Mouse (Mus musculus): ENCODE measurements around the gene Gm26566. TPM values are rescaled to one million over a fixed set of nuclear protein-coding genes. Genes with fewer than 3 reads are reported as not detected.

Gene Gm26566
- 0.23 and 0.35 TPM in 2 replicates for polyA plus RNA-seq (2012; rRNA removed; ENCODE audit: low replicate concordance)

DNA sequence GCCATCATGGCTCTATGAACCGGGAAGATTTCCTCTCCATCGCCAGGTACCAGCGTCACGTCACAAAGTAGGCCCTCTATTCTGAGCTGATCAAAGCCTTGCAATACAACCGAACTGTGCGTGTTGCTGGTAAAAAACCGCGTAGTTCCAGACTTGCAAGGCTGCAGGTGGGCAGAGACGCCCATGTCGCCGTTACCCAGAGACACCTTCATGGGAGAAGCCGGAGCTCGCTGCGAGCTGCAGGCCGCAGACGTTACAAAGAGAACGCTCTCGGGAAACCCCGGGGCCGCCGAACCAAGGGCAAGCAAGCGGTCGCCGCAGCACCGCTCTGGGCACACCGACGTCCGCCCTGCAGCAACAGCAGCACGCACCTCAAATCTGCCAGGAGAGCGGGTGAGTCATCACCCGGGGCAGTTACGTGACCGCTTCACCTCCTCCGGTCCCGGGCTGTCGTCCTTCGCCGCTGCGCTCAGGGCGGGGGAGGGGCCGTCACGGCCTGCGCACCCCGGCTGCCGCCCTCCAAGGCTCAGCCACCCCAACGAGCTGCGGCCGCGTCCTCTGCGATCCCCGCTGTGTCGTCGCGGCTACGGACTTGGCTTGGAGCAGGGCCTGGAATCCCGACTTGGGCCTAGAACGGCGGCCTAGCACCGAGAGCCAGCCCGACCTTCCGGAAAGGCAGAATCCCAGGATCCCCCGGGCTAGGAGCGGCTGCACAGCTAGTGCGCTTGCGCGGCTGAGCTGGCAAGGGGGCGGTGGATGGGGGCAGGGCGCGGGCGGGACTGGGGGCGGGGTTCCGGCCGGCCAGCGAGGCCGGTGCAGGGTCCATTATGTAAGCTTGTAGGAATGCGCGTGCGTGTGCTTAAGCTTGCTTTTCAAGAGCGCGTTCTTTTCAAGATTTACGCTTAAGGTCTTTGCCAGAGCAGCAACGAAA, at the start of gene Gm26566, which contains the start of gene Klhl9:
Gm26566 (plus strand) TSS at position 15 of the 931 bp plus-strand sequence.
Klhl9 (minus strand) TSS at position 675 of the 931 bp plus-strand sequence.

DNA sequence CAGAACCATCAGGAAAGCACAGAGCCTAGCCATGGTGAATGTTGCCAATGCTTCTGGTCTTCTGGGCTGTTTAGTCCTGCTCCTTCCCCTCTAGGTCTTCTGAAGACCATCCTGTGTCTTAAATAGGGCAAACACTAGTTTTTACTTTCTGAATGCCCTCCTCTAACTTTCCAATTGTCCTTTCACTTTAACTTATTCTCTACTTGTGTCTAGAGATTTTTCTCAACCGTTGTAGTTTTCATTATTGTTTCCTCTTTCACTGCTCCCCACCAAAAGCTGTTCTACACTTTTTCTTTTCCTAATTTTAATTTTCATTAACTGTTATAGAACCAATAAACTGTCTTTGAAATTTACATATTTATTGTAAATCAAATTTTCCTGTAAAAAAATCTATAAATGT, 44.8 kb upstream of the Gm26566 start, which contains the start of gene Ifna16:
Ifna16 (minus strand) TSS at position 101 of the 400 bp plus-strand sequence.

DNA sequence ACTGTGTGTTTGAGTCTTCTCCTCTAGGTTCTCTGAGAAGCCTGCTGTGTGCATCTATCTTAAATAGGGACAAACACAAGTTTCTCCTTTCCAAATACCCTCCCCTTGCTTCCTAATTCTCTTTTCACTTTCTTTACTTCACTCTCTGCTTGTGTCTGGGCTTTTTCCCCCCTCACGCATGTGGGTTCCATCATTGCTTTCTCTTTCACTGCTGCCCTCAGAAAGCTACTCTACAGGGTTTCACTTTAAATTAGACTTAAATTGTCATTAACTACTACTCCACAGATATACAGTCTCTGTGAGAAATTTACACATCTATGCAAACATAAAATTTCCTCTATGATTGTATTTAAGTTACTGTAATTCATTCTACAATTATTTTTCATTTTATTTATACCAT, 37.8 kb upstream of the Gm26566 start, which contains the start of gene Ifna2:
Ifna2 (minus strand) TSS at position 101 of the 400 bp plus-strand sequence.

DNA sequence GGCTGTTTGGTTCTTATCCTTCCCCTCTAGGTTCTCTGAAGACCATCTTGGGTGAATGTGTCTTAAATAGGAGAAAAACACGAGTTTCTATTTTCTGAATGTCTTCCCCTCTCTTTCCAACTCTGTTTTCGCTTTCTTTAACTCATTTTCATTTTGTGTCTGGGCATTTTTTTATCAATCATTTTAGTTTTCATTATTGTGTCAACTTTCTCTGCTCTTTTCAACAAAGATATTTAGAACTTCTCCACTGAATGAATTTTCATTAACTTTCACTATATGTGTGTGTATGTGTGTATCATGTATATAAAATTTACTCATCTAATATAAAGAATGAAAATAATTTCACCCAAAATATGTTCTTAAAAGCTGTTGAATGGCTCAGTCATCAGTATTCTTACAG, 30.3 kb upstream of the Gm26566 start, which contains the start of gene Ifnab:
Ifnab (minus strand) TSS at position 101 of the 400 bp plus-strand sequence.

DNA sequence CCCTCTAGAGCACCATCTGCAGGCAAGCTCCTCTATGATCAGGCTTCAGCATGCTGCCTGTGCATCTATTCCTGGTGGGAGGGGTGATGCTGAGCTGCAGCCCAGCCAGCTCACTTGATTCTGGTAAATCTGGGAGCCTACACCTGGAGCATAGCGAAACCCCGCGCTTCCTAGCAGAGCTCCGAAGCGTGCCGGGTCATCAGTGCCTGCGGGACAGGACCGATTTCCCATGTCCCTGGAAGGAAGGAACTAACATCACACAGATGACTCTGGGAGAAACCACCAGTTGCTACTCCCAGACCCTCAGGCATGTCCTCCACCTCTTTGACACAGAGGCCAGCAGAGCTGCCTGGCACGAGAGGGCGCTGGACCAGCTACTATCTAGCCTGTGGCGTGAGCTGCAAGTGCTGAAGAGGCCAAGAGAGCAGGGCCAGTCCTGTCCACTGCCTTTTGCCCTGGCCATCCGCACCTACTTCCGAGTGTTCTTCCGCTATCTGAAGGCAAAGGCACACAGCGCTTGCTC, 33.3 kb downstream of the Gm26566 start, which contains the start of gene Gm13271:
Gm13271 (plus strand) TSS at position 51 of the 523 bp plus-strand sequence.

DNA sequence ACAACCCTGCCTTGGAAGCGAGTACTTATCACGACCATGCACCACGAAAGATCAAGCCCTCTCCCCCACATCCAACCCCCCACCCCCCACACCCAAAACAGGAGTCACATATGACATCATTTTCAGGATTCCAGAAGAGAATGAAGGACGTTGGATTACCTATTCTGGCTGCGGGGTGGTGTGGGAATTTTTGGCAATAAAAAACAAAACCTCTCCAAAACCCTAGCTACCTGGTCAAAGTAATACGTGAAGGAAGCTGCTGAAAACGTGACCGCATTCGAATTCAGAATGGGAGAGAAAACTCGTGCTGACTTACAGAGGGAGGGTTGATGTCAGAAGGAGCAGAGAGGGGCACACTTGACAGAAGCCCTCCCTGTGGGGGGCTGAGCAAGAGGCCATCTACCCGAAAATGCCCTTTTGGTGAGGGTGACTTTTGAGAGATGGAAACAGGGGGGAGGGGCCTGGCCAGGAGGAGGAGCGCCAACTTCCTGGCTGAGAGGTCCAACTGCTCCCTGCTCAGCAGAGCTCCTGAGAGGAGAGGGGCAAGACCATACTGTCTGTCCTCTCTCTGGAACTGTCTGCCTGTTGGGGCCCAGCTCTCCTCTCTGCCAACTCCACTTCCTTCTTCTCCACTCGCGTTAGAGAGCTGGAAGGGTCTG, 38.1 kb downstream of the Gm26566 start, which contains the start of gene Gm13283:
Gm13283 (plus strand) TSS at position 510 of the 659 bp plus-strand sequence.

Other genes with a start within 250 kb of the Gm26566 start
- gene Ifnb1, start 199.0 kb upstream of the Gm26566 start, polyA plus RNA-seq (2012; rRNA removed; ENCODE audit: low replicate concordance) = not detected in 2 replicates
- not detected in 2 replicates for gene Ifna15, start 163.6 kb upstream of the Gm26566 start, polyA plus RNA-seq (2012; rRNA removed; ENCODE audit: low replicate concordance)
- gene Ifna14, start 150.0 kb upstream of the Gm26566 start, polyA plus RNA-seq (2012; rRNA removed; ENCODE audit: low replicate concordance) = not detected in 2 replicates
- gene Ifna9, start 129.4 kb upstream of the Gm26566 start, polyA plus RNA-seq (2012; rRNA removed; ENCODE audit: low replicate concordance) = not detected in 2 replicates
- gene Ifna12, start 118.4 kb upstream of the Gm26566 start, polyA plus RNA-seq (2012; rRNA removed; ENCODE audit: low replicate concordance) = not detected in 2 replicates
- not detected in 2 replicates for gene C87499, start 87.4 kb upstream of the Gm26566 start, polyA plus RNA-seq (2012; rRNA removed; ENCODE audit: low replicate concordance)
- gene Ifna13, start 77.3 kb upstream of the Gm26566 start, polyA plus RNA-seq (2012; rRNA removed; ENCODE audit: low replicate concordance) = not detected in 2 replicates
- gene Ifna16, start 44.9 kb upstream of the Gm26566 start, polyA plus RNA-seq (2012; rRNA removed; ENCODE audit: low replicate concordance) = not detected in 2 replicates
- not detected in 2 replicates for gene Ifna2, start 37.9 kb upstream of the Gm26566 start, polyA plus RNA-seq (2012; rRNA removed; ENCODE audit: low replicate concordance)
- gene Ifnab, start 30.4 kb upstream of the Gm26566 start, polyA plus RNA-seq (2012; rRNA removed; ENCODE audit: low replicate concordance) = not detected in 2 replicates
- gene Klhl9, start 660 bp downstream of the Gm26566 start, polyA plus RNA-seq (2012; rRNA removed; ENCODE audit: low replicate concordance) = 16.0 and 29.7 TPM in 2 replicates
- not detected in 2 replicates for gene Gm13271, start 33.1 kb downstream of the Gm26566 start, polyA plus RNA-seq (2012; rRNA removed; ENCODE audit: low replicate concordance)
- not detected in 2 replicates for gene Gm13283, start 38.3 kb downstream of the Gm26566 start, polyA plus RNA-seq (2012; rRNA removed; ENCODE audit: low replicate concordance)
- not detected in 2 replicates for gene Gm13290, start 52.0 kb downstream of the Gm26566 start, polyA plus RNA-seq (2012; rRNA removed; ENCODE audit: low replicate concordance)
- not detected in 2 replicates for gene Gm13289, start 55.1 kb downstream of the Gm26566 start, polyA plus RNA-seq (2012; rRNA removed; ENCODE audit: low replicate concordance)
- not detected in 2 replicates for gene Gm13272, start 58.0 kb downstream of the Gm26566 start, polyA plus RNA-seq (2012; rRNA removed; ENCODE audit: low replicate concordance)
- 0.08 TPM in 1 of 2 replicates, not detected in the other for gene Ifnz, start 60.3 kb downstream of the Gm26566 start, polyA plus RNA-seq (2012; rRNA removed; ENCODE audit: low replicate concordance)
- not detected in 2 replicates for gene Gm13276, start 63.9 kb downstream of the Gm26566 start, polyA plus RNA-seq (2012; rRNA removed; ENCODE audit: low replicate concordance)
- not detected in 2 replicates for gene Gm13277, start 66.8 kb downstream of the Gm26566 start, polyA plus RNA-seq (2012; rRNA removed; ENCODE audit: low replicate concordance)
- gene Gm13278, start 69.7 kb downstream of the Gm26566 start, polyA plus RNA-seq (2012; rRNA removed; ENCODE audit: low replicate concordance) = not detected in 2 replicates
- not detected in 2 replicates for gene Gm13275, start 72.7 kb downstream of the Gm26566 start, polyA plus RNA-seq (2012; rRNA removed; ENCODE audit: low replicate concordance)
- not detected in 2 replicates for gene Gm13279, start 75.6 kb downstream of the Gm26566 start, polyA plus RNA-seq (2012; rRNA removed; ENCODE audit: low replicate concordance)
- gene Gm13285, start 77.9 kb downstream of the Gm26566 start, polyA plus RNA-seq (2012; rRNA removed; ENCODE audit: low replicate concordance) = not detected in 2 replicates
- not detected in 2 replicates for gene Gm13287, start 81.4 kb downstream of the Gm26566 start, polyA plus RNA-seq (2012; rRNA removed; ENCODE audit: low replicate concordance)
- not detected in 2 replicates for gene Gm13288, start 83.7 kb downstream of the Gm26566 start, polyA plus RNA-seq (2012; rRNA removed; ENCODE audit: low replicate concordance)
- gene Ifna7, start 94.4 kb downstream of the Gm26566 start, polyA plus RNA-seq (2012; rRNA removed; ENCODE audit: low replicate concordance) = not detected in 2 replicates
- gene Ifna11, start 98.2 kb downstream of the Gm26566 start, polyA plus RNA-seq (2012; rRNA removed; ENCODE audit: low replicate concordance) = not detected in 2 replicates
- not detected in 2 replicates for gene Ifna6, start 105.6 kb downstream of the Gm26566 start, polyA plus RNA-seq (2012; rRNA removed; ENCODE audit: low replicate concordance)
- gene Ifna5, start 113.7 kb downstream of the Gm26566 start, polyA plus RNA-seq (2012; rRNA removed; ENCODE audit: low replicate concordance) = not detected in 2 replicates
- gene Ifna4, start 120.1 kb downstream of the Gm26566 start, polyA plus RNA-seq (2012; rRNA removed; ENCODE audit: low replicate concordance) = not detected in 2 replicates
- not detected in 2 replicates for gene Ifna1, start 128.3 kb downstream of the Gm26566 start, polyA plus RNA-seq (2012; rRNA removed; ENCODE audit: low replicate concordance)
- 0.80 TPM in 1 of 2 replicates, not detected in the other for gene Ifne, start 158.4 kb downstream of the Gm26566 start, polyA plus RNA-seq (2012; rRNA removed; ENCODE audit: low replicate concordance)

Data from subcutaneous adipose tissue, adult 2 months (tissue).